Mouse (Mus musculus) forebrain, embryonic 15.5 days (tissue): ENCODE data around the gene 5330417C22Rik. TPM values are rescaled to one million over a fixed set of nuclear protein-coding genes. Genes with fewer than 3 reads are reported as not detected.
A peak's percentile ranks its signal among the peaks of the same experiment; 100 is the strongest.
"Not testable (repeated sequence)": the region's sequence is repeated elsewhere in the genome, so short reads cannot be mapped to it uniquely, and the experiment has no call there.

ENCODE experiments used
- ATAC-seq: fragments of 200-750 bp; cut with Nextera tagmentation; replicated peaks from 2 replicates; pipeline ENCODE4 v1.8.0; 2017; ENCODE audit warnings: mild to moderate bottlenecking, moderate TSS enrichment, moderate library complexity
- H3K27ac ChIP-seq: fragments of 300-500 bp; sonication (generic); replicated peaks from 2 replicates; pipeline ENCODE4 v1.5.1; 2015; ENCODE audit warnings: mild to moderate bottlenecking, inconsistent platforms
- H3K27me3 ChIP-seq: fragments of 300-500 bp; sonication (generic); 2 replicates; pipeline ENCODE4 v1.6.1; 2015; ENCODE audit warnings: inconsistent platforms
- H3K36me3 ChIP-seq: fragments of 300-500 bp; sonication (generic); 2 replicates; pipeline ENCODE4 v1.6.1; 2015; ENCODE audit warnings: mild to moderate bottlenecking, inconsistent platforms
- H3K4me1 ChIP-seq: fragments of 300-500 bp; sonication (generic); 2 replicates; pipeline ENCODE4 v1.6.1; 2015; ENCODE audit warnings: inconsistent platforms
- H3K4me2 ChIP-seq: fragments of 300-500 bp; sonication (generic); replicated peaks from 2 replicates; pipeline ENCODE4 v1.6.1; 2015; ENCODE audit warnings: mild to moderate bottlenecking, inconsistent platforms
- H3K4me3 ChIP-seq: fragments of 300-500 bp; sonication (generic); 2 replicates; pipeline ENCODE4 v1.5.1; 2015; ENCODE audit warnings: mild to moderate bottlenecking, inconsistent platforms
- H3K9ac ChIP-seq: fragments of 300-500 bp; sonication (generic); replicated peaks from 2 replicates; pipeline ENCODE4 v1.6.1; 2015; ENCODE audit warnings: mild to moderate bottlenecking, inconsistent platforms
- H3K9me3 ChIP-seq: fragments of 300-500 bp; sonication (generic); 2 replicates; pipeline ENCODE4 v1.6.1; 2016; ENCODE audit warnings: inconsistent platforms
- WGBS: fragments of 180-500 bp; shearing (Covaris S2); methylation state at CpG from one replicate; pipeline ENCODE4 v1.1.7; 2015; ENCODE audit warnings: mixed read lengths; 5-methylcytosine and 5-hydroxymethylcytosine counted together
- polyA plus RNA-seq: library from polyadenylated mRNA; unstranded; fragments of >200 nt; fragmentation: Nextera tagmentation; extraction: Ambion mirVana; gene quantifications from 2 replicates; pipeline ENCODE4 v1.2.1, GENCODE M21; 2015

5330417C22Rik gene
- 9.4 and 12.9 TPM in 2 replicates for polyA plus RNA-seq

DNA sequence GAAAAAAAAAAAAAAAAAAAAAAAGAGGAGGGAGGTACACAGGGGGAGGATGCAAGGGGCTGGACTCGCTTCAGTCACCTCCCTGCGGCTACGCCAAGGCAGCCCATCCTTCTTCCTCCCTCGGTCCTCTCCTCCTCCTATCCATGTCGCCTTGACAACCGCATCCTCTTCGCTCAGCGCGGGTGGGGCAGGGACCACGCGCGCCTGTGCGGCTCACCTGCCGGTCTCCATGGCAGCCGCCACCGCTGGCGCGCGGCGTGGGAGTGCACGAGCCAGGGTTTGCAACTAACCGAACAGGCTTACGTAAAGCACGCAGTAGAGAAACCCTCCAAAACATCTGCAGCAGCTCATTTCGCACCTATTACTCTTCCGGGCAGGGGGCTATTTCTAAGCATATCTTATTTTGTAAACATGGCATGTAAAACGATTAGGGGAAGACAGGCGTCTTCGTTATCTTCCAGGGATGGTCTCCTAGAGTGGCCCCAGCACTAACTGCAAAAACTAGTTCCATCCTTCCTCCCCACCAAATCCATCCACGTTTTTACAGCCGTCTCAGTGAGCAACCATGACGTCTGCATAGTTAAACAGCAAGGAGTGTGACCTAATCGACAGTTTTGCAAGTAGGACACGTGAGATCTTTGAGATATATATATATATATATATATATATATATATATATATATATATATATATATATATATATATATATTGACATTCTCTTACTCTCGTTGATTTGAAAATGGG lies at the start of gene 5330417C22Rik:
Gene 5330417C22Rik, minus strand, starts transcription at position 20 of the 744 bp plus-strand sequence.
- peak within 1 kb of the TSS; percentile 47 for H3K9ac ChIP-seq
- H3K27me3 ChIP-seq, result peaks cover 5% of the 10 kb centered on the region; the same call in 1 of the 2 replicates
- no peaks in the 10 kb centered on the region for H3K9me3 ChIP-seq
- peak within 1 kb of the TSS; percentile 50 for H3K4me3 ChIP-seq
- under 1% methylated on average over 35 of the region's 35 CpGs for WGBS
- peak within 1 kb of the TSS; percentile 72 for H3K27ac ChIP-seq
- peak within 1 kb of the TSS; percentile 87 for H3K4me2 ChIP-seq
- peaks cover 14% of the 10 kb centered on the region for H3K4me1 ChIP-seq
- ATAC-seq, result peak; percentile 96
- no peaks in the 10 kb centered on the region for H3K36me3 ChIP-seq

DNA sequence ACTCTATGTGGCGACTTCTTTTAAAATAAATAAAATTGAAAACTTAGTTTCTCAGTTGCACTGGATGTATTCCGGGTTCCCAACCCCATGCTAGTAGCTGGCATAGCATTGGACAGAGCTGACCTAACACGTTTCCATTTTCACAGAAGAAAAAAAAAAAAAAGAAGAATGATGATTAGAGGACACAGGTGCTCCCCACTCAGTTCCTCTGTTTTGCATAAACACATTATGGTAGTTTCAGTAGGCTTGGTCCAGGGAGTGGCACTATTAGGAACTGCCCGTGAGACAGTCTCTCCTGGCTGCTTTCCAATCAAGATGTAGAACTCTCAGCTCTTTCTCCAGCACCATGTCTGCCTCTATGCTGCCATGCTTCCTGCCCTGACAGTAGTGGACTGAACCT lies 48.2 kb upstream of the 5330417C22Rik start:
- Histone ChIP-seq H3K9me3 (no peaks in the 10 kb centered on the region), H3K4me2 (no peak overlapping the region), H3K36me3 (no peaks in the 10 kb centered on the region), H3K9ac (no peak overlapping the region), H3K27me3 (no peaks in the 10 kb centered on the region), H3K27ac (no peak overlapping the region), H3K4me1 (0 out of 2 replicates have a peak, but pooled peaks cover 3% of the 10 kb centered on the region), H3K4me3 (no peak overlapping the region)
- ATAC-seq, result no peak
- 83% methylated on average over 4 of the region's 4 CpGs for WGBS

DNA sequence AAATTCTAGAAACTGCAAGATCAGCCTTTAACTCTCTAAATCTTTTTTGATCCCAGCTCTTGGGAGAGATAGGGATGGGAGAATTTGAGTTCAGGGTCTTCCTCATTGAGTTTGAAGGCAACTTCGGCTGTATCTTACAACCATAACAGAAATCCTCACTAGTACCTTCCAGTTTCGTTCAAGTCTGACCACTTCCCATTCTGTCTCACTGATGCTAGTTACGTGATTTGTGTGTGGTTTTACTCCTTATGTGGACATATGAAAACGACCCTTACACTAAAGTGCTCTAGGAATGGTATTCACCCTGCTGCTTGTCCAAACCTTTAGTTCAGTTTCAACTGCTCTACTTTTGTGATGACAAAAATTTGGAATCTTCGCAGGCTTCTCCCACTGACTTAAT lies 37.7 kb upstream of the 5330417C22Rik start:
- ATAC-seq, result no peak
- Histone ChIP-seq H3K4me3 (no peak overlapping the region), H3K4me1 (peaks cover 25% of the 10 kb centered on the region), H3K9ac (no peak overlapping the region), H3K36me3 (0 out of 2 replicates have a peak, but pooled peaks cover 1% of the 10 kb centered on the region), H3K27ac (no peak overlapping the region), H3K27me3 (no peaks in the 10 kb centered on the region), H3K9me3 (no peaks in the 10 kb centered on the region), H3K4me2 (no peak overlapping the region)
- 90% methylated on average over 5 of the region's 5 CpGs for WGBS

DNA sequence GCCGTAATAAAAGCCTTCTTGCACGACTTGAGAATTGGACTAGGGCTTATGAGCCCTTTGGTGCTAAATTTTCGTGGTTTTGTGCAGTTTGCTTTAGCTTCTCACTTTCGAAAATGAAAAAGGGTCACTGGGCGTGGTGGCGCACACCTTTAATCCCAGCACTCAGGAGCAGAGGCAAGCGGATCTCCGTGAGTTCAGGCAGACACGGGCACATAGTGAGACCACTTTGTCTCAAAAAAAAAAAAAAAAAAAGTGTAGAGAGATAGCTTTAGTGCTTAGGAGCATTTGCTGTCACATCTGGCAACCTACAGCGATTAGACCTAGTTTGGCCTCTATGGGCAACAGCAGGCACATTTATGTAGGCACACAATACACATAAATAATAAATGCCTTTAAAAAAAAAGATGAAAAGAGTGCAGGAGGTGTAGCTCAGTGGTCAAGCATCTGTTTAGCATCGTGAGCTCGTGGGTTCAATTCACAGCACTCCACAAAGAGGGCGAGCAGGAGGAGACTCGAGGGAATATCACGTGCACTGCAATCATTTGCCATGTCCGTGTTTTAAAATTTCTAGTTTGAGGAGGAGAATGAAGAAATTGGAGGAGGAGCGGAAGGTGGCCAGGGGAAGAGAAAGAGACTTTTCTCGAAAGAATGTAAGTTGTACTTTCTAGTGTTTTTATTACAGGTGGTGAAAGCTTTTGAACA lies 36.1 kb upstream of the 5330417C22Rik start:
- H3K27me3 ChIP-seq, result no peaks in the 10 kb centered on the region
- peak overlapping the region; percentile 69 for H3K4me3 ChIP-seq
- H3K36me3 ChIP-seq, result no peaks in the 10 kb centered on the region
- 55% methylated on average over 18 of the region's 18 CpGs for WGBS
- H3K4me1 ChIP-seq, result peaks cover 38% of the 10 kb centered on the region
- H3K4me2 ChIP-seq, result peak overlapping the region; percentile 77
- H3K9me3 ChIP-seq, result no peaks in the 10 kb centered on the region
- peak overlapping the region; percentile 79 for H3K9ac ChIP-seq
- H3K27ac ChIP-seq, result no peak overlapping the region
- ATAC-seq, result no peak

DNA sequence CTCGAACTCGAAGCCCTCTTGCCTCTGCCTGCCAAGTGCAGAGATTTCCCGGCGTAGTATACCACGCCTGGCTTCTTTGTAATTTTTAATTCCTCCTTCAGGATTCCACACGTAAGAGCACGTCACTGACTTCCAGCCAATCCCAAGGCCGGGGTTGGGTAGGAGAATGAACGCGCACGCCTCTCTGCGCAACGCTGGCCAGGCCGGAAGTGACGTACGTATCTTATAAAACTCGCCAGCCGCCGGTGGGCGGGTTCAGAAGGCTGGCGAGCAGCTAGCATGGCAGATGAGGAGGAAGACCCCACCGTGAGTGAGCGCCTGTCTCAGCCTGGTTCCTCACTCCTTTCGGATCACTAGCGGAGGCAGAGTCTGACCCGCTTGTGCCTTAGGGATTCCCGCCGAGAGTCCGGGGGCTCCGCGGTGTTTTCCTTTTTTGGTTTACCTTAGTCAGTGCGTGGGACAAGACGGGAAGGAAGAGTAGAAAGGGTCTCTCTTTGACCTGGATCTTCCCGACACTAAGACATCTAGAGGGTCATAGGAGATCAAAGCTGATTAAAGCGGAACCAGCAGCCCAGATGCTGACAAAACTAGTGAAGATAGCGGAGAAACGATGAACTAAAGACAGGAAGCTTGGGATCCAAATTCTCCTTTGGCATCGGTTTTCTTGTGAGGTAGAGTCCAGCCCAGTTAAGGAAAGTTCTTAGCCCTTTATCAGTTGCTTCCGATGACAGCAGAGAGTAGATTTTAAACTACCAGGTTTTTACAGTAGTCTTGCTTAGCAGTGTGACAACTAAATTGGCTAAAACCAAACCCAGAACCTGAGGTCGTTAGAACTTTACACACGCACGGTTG lies 35.3 kb upstream of the 5330417C22Rik start, which contains the start of gene Taf13:
Gene Taf13, plus strand, starts transcription at position 256 of the 852 bp plus-strand sequence.
- Histone ChIP-seq H3K4me1 (peaks cover 38% of the 10 kb centered on the region), H3K9me3 (no peaks in the 10 kb centered on the region), H3K36me3 (no peaks in the 10 kb centered on the region), H3K27me3 (no peaks in the 10 kb centered on the region), H3K4me3 (peak within 1 kb of the TSS; percentile 69), H3K9ac (peak within 1 kb of the TSS; percentile 79), H3K4me2 (peak within 1 kb of the TSS; percentile 77), H3K27ac (peak within 1 kb of the TSS; percentile 82)
- peak; percentile 98 for ATAC-seq
- WGBS, result 1% methylated on average over 42 of the region's 42 CpGs

DNA sequence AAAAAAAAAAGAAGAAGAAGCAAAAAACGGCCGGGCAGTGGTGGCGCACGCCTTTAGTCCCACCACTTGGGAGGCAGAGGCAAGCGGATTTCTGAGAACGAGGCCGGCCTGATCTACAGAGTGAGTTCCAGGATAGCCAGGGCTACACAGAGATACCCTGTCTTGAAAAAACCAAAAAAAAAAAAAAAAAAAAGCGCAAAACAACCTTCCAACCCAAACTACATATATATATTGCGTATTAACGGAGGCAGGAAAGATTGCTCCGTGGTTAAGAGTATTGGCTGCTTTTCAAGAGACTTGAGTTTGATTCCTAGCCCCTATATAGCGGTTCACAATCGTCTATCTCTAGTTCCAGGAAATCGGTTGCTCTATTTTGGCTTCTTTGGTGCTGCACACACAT lies 34.5 kb upstream of the 5330417C22Rik start:
- no peak for ATAC-seq
- H3K4me2 ChIP-seq, result peak overlapping the region; percentile 77; the same call in 1 of the 2 replicates
- H3K9me3 ChIP-seq, result no peaks in the 10 kb centered on the region
- H3K36me3 ChIP-seq, result no peaks in the 10 kb centered on the region
- H3K9ac ChIP-seq, result no peak overlapping the region
- H3K27me3 ChIP-seq, result no peaks in the 10 kb centered on the region
- H3K27ac ChIP-seq, result 0 out of 2 replicates have a peak overlapping the region, but pooled peaks have one; percentile 22
- 89% methylated on average over 14 of the region's 14 CpGs for WGBS
- peak overlapping the region; percentile 69; the same call in 1 of the 2 replicates for H3K4me3 ChIP-seq
- H3K4me1 ChIP-seq, result peaks cover 38% of the 10 kb centered on the region

DNA sequence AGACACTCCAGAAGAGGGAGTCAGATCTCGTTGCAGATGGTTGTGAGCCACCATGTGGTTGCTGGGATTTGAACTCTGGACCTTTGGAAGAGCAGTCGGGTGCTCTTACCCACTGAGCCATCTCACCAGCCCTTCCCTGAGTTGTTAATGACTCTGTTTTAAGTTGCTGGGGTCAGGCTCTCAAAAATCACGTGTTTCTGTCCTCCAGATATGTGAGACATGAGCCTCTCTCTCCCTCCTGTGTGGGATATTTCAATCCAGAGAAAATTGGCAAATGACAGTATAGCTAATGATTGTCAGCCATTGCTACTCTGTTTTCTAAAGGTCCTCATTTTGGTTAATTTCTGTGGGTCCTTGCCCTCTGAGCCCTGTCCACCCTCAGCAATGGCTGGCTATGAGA lies 33.3 kb upstream of the 5330417C22Rik start:
- H3K4me1 ChIP-seq, result peaks cover 38% of the 10 kb centered on the region
- H3K4me2 ChIP-seq, H3K27me3 ChIP-seq, H3K9me3 ChIP-seq, H3K4me3 ChIP-seq, H3K9ac ChIP-seq, ATAC-seq, H3K27ac ChIP-seq, H3K36me3 ChIP-seq: not testable (repeated sequence)
- WGBS, result 71% methylated on average over 3 of the region's 3 CpGs

DNA sequence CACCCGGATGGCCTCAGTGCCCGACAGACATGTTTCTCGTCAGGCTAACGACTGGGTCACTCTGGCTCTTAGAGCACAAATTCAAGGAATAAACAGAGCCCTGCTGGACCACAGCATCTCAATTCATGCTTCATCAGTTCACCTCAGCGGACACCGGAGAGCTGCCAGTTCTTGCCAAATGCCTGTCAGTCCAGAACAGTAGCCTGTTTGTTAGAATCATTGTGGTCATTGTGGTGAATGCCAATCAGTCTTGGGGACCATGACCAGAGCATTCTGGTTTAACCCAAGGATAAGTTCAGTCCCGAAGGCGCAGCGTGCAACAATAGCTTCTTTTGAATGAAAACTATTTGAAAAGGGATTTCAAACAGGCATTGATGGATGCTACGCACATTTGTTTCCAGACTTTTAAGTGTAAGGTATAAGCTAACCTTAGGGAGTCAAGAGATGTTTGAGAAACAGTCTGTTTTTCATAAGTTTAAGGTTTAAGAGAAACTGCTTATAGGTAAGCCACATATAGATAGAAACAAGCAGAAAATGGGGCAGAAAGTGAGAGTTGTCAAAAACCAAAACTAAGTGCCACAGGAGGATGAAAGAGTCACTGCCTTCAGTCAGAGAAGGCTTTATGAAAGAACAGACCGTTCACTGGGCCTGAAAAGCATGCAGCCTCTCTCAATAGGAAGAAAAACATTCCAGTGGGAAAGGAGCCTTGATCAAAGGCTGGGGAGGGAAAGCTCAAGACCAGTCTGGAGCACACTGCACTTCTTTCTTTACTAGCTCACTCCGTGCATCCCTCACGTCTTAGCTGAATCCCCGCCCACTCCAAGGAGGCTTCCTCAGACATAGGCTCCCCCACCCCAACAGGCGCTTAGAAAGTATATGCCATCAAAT lies 31.9 kb upstream of the 5330417C22Rik start:
- peaks cover 28% of the 10 kb centered on the region for H3K4me1 ChIP-seq
- peak overlapping the region; percentile 74 for H3K27ac ChIP-seq
- peak overlapping the region; percentile 5; the same call in 1 of the 2 replicates for H3K4me2 ChIP-seq
- no peak; the same call in 1 of the 2 replicates for ATAC-seq
- H3K9ac ChIP-seq, result no peak overlapping the region; the same call in 1 of the 2 replicates
- 7% methylated on average over 15 of the region's 15 CpGs for WGBS
- no peak overlapping the region for H3K4me3 ChIP-seq
- H3K36me3 ChIP-seq, result no peaks in the 10 kb centered on the region
- no peaks in the 10 kb centered on the region for H3K9me3 ChIP-seq
- H3K27me3 ChIP-seq, result no peaks in the 10 kb centered on the region

DNA sequence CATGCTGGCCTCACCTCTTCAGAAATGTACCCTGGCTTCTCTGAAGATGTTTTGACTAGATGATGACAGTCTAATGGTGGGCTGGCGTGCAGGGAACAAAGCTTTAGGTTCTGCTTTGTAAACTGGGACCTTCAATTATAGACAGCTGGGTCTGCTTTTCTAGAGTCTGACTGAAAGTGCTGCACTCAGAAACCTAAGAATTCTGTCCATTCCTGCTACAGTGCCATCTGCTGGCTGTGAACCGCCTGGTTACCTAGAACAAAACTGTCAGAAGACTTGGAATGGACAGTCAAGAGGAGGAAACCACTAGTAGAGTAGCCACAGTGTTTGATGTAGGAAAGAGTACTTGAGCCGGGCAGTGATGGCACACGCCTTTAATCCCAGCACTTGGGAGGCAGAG lies 27.0 kb upstream of the 5330417C22Rik start:
- peak overlapping the region; percentile 87 for H3K4me3 ChIP-seq
- H3K36me3 ChIP-seq, result peaks cover 18% of the 10 kb centered on the region
- ATAC-seq, result peak; percentile 8; the same call in 1 of the 2 replicates
- H3K27me3 ChIP-seq, result no peaks in the 10 kb centered on the region
- H3K27ac ChIP-seq, result peak overlapping the region; percentile 96
- 8% methylated on average over 4 of the region's 4 CpGs for WGBS
- peaks cover 29% of the 10 kb centered on the region for H3K4me1 ChIP-seq
- H3K9ac ChIP-seq, result peak overlapping the region; percentile 48
- no peaks in the 10 kb centered on the region for H3K9me3 ChIP-seq
- H3K4me2 ChIP-seq, result peak overlapping the region; percentile 85

DNA sequence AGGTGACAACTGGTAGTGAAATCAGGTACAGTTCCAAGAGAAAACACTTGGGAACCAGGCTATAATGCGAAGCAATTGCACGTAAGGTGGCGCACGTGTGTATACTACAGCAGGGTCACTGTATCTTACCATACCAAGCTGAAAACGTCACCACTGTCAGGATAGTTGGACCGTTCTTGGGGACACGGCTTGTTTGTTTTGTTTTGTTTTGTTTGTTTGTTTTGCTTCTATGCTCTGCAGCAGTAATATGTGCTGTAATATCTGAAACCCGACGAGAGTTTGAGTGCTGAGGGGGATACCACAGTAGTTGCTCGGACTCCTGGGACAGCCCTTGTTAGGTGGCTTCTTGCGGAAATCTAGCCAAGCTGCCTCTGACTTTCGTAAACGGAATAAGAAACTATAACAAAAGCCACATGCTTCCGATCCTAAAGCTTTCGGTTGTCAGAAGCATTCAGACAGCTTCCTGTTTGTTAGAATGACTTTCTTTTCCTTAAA lies 26.5 kb upstream of the 5330417C22Rik start:
- 6% methylated on average over 15 of the region's 15 CpGs for WGBS
- Histone ChIP-seq H3K36me3 (peaks cover 23% of the 10 kb centered on the region), H3K27ac (peak overlapping the region; percentile 96), H3K27me3 (no peaks in the 10 kb centered on the region), H3K4me2 (peak overlapping the region; percentile 85), H3K4me3 (peak overlapping the region; percentile 87), H3K9ac (peak overlapping the region; percentile 48), H3K4me1 (peaks cover 24% of the 10 kb centered on the region), H3K9me3 (no peaks in the 10 kb centered on the region)
- peak; percentile 76 for ATAC-seq
